Mouse (Mus musculus): ENCODE measurements around the gene Ehmt2. TPM values are rescaled to one million over a fixed set of nuclear protein-coding genes. Genes with fewer than 3 reads are reported as not detected.
"Not testable (repeated sequence)": the region's sequence is repeated elsewhere in the genome, so short reads cannot be mapped to it uniquely, and the experiment has no call there.

The Ehmt2 gene
- polyA plus RNA-seq, 1 experiment from 2014 or later, result 42.4 TPM

- Histone ChIP-seq H3K9me3 (no peaks in the 10 kb centered on the region), H3K27me3 (replicated peaks) (peaks cover 23% of the 10 kb centered on the region), H3K4me3 (no peak overlapping the region), H3K36me3 (peaks cover 2% of the 10 kb centered on the region), H3K27ac (replicated peaks) (no peak overlapping the region), H3K9ac (no peak overlapping the region), H3K4me2 (no peak overlapping the region), H3K4me1 (peaks cover 10% of the 10 kb centered on the region)
- no peak for ATAC-seq (ENCODE audit: extremely low read depth, insufficient number of reproducible peaks, low FRiP score, low TSS enrichment)
- WGBS, result 34% methylated on average over 1 of the region's 1 CpGs
These were observed 58.1 kb downstream of the Ehmt2 start for GRCm38 (mm10) chr17:34956340-34956739.

- H3K27me3 ChIP-seq (replicated peaks), result peaks cover 30% of the 10 kb centered on the region
- H3K4me1 ChIP-seq; H3K36me3 ChIP-seq; ATAC-seq (ENCODE audit: extremely low read depth, insufficient number of reproducible peaks, low FRiP score, low TSS enrichment); H3K9ac ChIP-seq; H3K27ac ChIP-seq (replicated peaks); H3K9me3 ChIP-seq; H3K4me3 ChIP-seq: not testable (repeated sequence)
- 11% methylated on average over 30 of the region's 40 CpGs for WGBS
- peak overlapping the region; percentile 18; the same call in 1 of the 2 replicates for H3K4me2 ChIP-seq
These were observed 59.0 kb downstream of the Ehmt2 start for GRCm38 (mm10) chr17:34957291-34957690.

GRCm38 (mm10) chr17:34957966-34958365, 59.7 kb downstream of the Ehmt2 start:
- 19% methylated on average over 25 of the region's 40 CpGs for WGBS
- H3K4me2 ChIP-seq; H3K4me1 ChIP-seq; H3K9ac ChIP-seq; H3K36me3 ChIP-seq; ATAC-seq (ENCODE audit: extremely low read depth, insufficient number of reproducible peaks, low FRiP score, low TSS enrichment); H3K27ac ChIP-seq (replicated peaks); H3K4me3 ChIP-seq; H3K9me3 ChIP-seq: not testable (repeated sequence)
- H3K27me3 ChIP-seq (replicated peaks), result peaks cover 34% of the 10 kb centered on the region

- H3K9me3 ChIP-seq; H3K36me3 ChIP-seq; H3K4me1 ChIP-seq; H3K27ac ChIP-seq (replicated peaks); H3K9ac ChIP-seq: not testable (repeated sequence)
- peak overlapping the region; percentile 85 for H3K4me2 ChIP-seq
- peak overlapping the region; percentile 64 for H3K4me3 ChIP-seq
- peaks cover 40% of the 10 kb centered on the region for H3K27me3 ChIP-seq (replicated peaks)
- peak; percentile 9; the same call in 1 of the 2 replicates for ATAC-seq (ENCODE audit: extremely low read depth, insufficient number of reproducible peaks, low FRiP score, low TSS enrichment)
- WGBS, result 2% methylated on average over 18 of the region's 47 CpGs
These were observed 60.5 kb downstream of the Ehmt2 start for GRCm38 (mm10) chr17:34958734-34959129.

GRCm38 (mm10) chr17:34959130-34959778, 61.0 kb downstream of the Ehmt2 start, which contains the start of gene Hspa1b:
Gene Hspa1b (minus strand): TSS chr17:34959238.
- Histone ChIP-seq H3K4me2 (peak within 1 kb of the TSS; percentile 85), H3K27me3 (replicated peaks) (peaks cover 40% of the 10 kb centered on the region), H3K4me3 (peak within 1 kb of the TSS; percentile 64), H3K9ac (peak within 1 kb of the TSS; percentile 84), H3K27ac (replicated peaks) (peak within 1 kb of the TSS; percentile 97)
- H3K9me3 ChIP-seq, H3K4me1 ChIP-seq, H3K36me3 ChIP-seq: not testable (repeated sequence)
- ATAC-seq (ENCODE audit: extremely low read depth, insufficient number of reproducible peaks, low FRiP score, low TSS enrichment), result peak; percentile 88
- under 1% methylated on average over 32 of the region's 32 CpGs for WGBS

- H3K9ac ChIP-seq, result peak overlapping the region; percentile 84
- H3K4me1 ChIP-seq, result peaks cover 12% of the 10 kb centered on the region
- ATAC-seq (ENCODE audit: extremely low read depth, insufficient number of reproducible peaks, low FRiP score, low TSS enrichment), result no peak
- H3K36me3 ChIP-seq, result no peaks in the 10 kb centered on the region
- 11% methylated on average over 12 of the region's 12 CpGs for whole genome bisulfite sequencing
- H3K27me3 ChIP-seq (replicated peaks), result peaks cover 37% of the 10 kb centered on the region
- H3K4me2 ChIP-seq, result peak overlapping the region; percentile 85
- peak overlapping the region; percentile 64 for H3K4me3 ChIP-seq
- H3K27ac ChIP-seq (replicated peaks), result peak overlapping the region; percentile 97
- no peaks in the 10 kb centered on the region for H3K9me3 ChIP-seq
These were observed 61.7 kb downstream of the Ehmt2 start for GRCm38 (mm10) chr17:34959881-34960515.

GRCm38 (mm10) chr17:34960702-34961493, 62.6 kb downstream of the Ehmt2 start:
- no peak overlapping the region for H3K27ac ChIP-seq (replicated peaks)

GRCm38 (mm10) chr17:34962125-34962524, 63.9 kb downstream of the Ehmt2 start:
- Histone ChIP-seq H3K4me2 (no peak overlapping the region), H3K4me3 (no peak overlapping the region), H3K9me3 (no peaks in the 10 kb centered on the region), H3K36me3 (no peaks in the 10 kb centered on the region), H3K27ac (replicated peaks) (no peak overlapping the region), H3K4me1 (peaks cover 17% of the 10 kb centered on the region), H3K9ac (peak overlapping the region; percentile 14; the same call in 1 of the 2 replicates), H3K27me3 (replicated peaks) (peaks cover 28% of the 10 kb centered on the region)
- no peak for ATAC-seq (ENCODE audit: extremely low read depth, insufficient number of reproducible peaks, low FRiP score, low TSS enrichment)
- WGBS, result 37% methylated on average over 3 of the region's 3 CpGs

More at GRCm38 (mm10) chr17:34960702-34961493, 62.6 kb downstream of the Ehmt2 start:
- no peak overlapping the region for H3K4me2 ChIP-seq
- peaks cover 35% of the 10 kb centered on the region for H3K27me3 ChIP-seq (replicated peaks)
- H3K9ac ChIP-seq, result no peak overlapping the region
- no peaks in the 10 kb centered on the region for H3K36me3 ChIP-seq
- no peak overlapping the region for H3K4me3 ChIP-seq
- no peaks in the 10 kb centered on the region for H3K9me3 ChIP-seq
- ATAC-seq (ENCODE audit: extremely low read depth, insufficient number of reproducible peaks, low FRiP score, low TSS enrichment), result no peak
- peaks cover 16% of the 10 kb centered on the region for H3K4me1 ChIP-seq

- 60% methylated on average over 1 of the region's 1 CpGs for WGBS
- no peak overlapping the region for H3K4me2 ChIP-seq
- H3K9me3 ChIP-seq, result no peaks in the 10 kb centered on the region
- H3K9ac ChIP-seq, result no peak overlapping the region
- no peak overlapping the region for H3K27ac ChIP-seq (replicated peaks)
- no peak for ATAC-seq (ENCODE audit: extremely low read depth, insufficient number of reproducible peaks, low FRiP score, low TSS enrichment)
- no peaks in the 10 kb centered on the region for H3K36me3 ChIP-seq
- peaks cover 19% of the 10 kb centered on the region for H3K4me1 ChIP-seq
- peaks cover 32% of the 10 kb centered on the region for H3K27me3 ChIP-seq (replicated peaks)
- no peak overlapping the region for H3K4me3 ChIP-seq
These were observed 64.6 kb downstream of the Ehmt2 start for GRCm38 (mm10) chr17:34962841-34963240.
